Mouse (Mus musculus) cortical plate, adult 2 months (tissue): ENCODE data around the gene Kansl3. TPM values are rescaled to one million over a fixed set of nuclear protein-coding genes. Genes with fewer than 3 reads are reported as not detected.

Experiments
- H3K27ac ChIP-seq: fragments of 200-500 bp; 2 replicates; pipeline ENCODE4 v1.5.1; 2012; ENCODE audit warnings: low read length, control low read depth, inconsistent platforms; ENCODE audit not compliant: insufficient read depth
- H3K4me1 ChIP-seq: fragments of 200-500 bp; 2 replicates; pipeline ENCODE4 v1.6.1; 2011; ENCODE audit warnings: low read length; ENCODE audit not compliant: control insufficient read depth, insufficient read depth
- H3K4me3 ChIP-seq: fragments of 200-500 bp; 2 replicates; pipeline ENCODE4 v1.5.1; 2011; ENCODE audit warnings: mild to moderate bottlenecking, low read length, control low read depth; ENCODE audit not compliant: insufficient read depth
- CTCF ChIP-seq: fragments of 200-500 bp; IDR thresholded peaks from 2 replicates; pipeline ENCODE4 v1.5.1; 2011; ENCODE audit warnings: mild to moderate bottlenecking, control low read depth, low read length; ENCODE audit not compliant: insufficient read depth; ENCODE audit errors: extremely low read depth
- POLR2A ChIP-seq: fragments of 200-500 bp; IDR thresholded peaks from 2 replicates; pipeline ENCODE4 v1.6.1; 2011; ENCODE audit warnings: mild to moderate bottlenecking, low read length, control low read depth; ENCODE audit not compliant: insufficient read depth; ENCODE audit errors: extremely low read depth
- polyA plus RNA-seq: library from polyadenylated mRNA; depleted of rRNA; stranded (reverse); fragments of >200 nt; gene quantifications from 2 replicates; pipeline ENCODE4 v1.2.3, GENCODE M21; 2012; rRNA removed

Kansl3 gene
- polyA plus RNA-seq, 1 experiment: 63.6 TPM

GRCm38 (mm10) chr1:36298107-36298506 is 70.9 kb downstream of the Kansl3 start:
- peaks cover 2% of the 10 kb centered on the region; the same call in 1 of the 2 replicates for H3K4me1 ChIP-seq
- no peak overlapping the region for H3K4me3 ChIP-seq
- no peak overlapping the region for H3K27ac ChIP-seq
- TF ChIP-seq POLR2A: no peak

- no peak overlapping the region for H3K27ac ChIP-seq
- H3K4me3 ChIP-seq: no peak overlapping the region
- no peaks in the 10 kb centered on the region for H3K4me1 ChIP-seq
- no peak for TF ChIP-seq CTCF
- TF ChIP-seq POLR2A: no peak
Measured at GRCm38 (mm10) chr1:36296466-36297149, 72.4 kb downstream of the Kansl3 start.

GRCm38 (mm10) chr1:36294402-36294801 is 74.6 kb downstream of the Kansl3 start:
- TF ChIP-seq CTCF (no peak), POLR2A (no peak)
- H3K4me3 ChIP-seq: no peak overlapping the region
- no peaks in the 10 kb centered on the region for H3K4me1 ChIP-seq
- H3K27ac ChIP-seq: no peak overlapping the region

GRCm38 (mm10) chr1:36293470-36293869 is 75.5 kb downstream of the Kansl3 start:
- no peak for TF ChIP-seq CTCF
- TF ChIP-seq POLR2A: no peak
- no peak overlapping the region for H3K4me3 ChIP-seq

More at GRCm38 (mm10) chr1:36293470-36293869, 75.5 kb downstream of the Kansl3 start:
- no peaks in the 10 kb centered on the region for H3K4me1 ChIP-seq
- no peak overlapping the region for H3K27ac ChIP-seq

Other genes starting within 250 kb of the Kansl3 start
- gene Uggt1, start 124.5 kb downstream of the Kansl3 start, polyA plus RNA-seq: 25.1 TPM in 2 replicates
- gene Neurl3, start 94.5 kb downstream of the Kansl3 start, polyA plus RNA-seq: 0.94 and 1.1 TPM in 2 replicates
- gene Arid5a, start 61.4 kb downstream of the Kansl3 start, polyA plus RNA-seq: 9.5 and 11.3 TPM in 2 replicates
- 0.02 TPM in 1 of 2 replicates, not detected in the other for gene Fer1l5, start 3.1 kb upstream of the Kansl3 start, polyA plus RNA-seq
- 33.0 and 33.3 TPM in 2 replicates for gene Lman2l, start 76.1 kb upstream of the Kansl3 start, polyA plus RNA-seq
- gene Cnnm4, start 102.4 kb upstream of the Kansl3 start, polyA plus RNA-seq: 6.5 and 7.0 TPM in 2 replicates
- 26.0 and 26.6 TPM in 2 replicates for gene Cnnm3, start 142.7 kb upstream of the Kansl3 start, polyA plus RNA-seq
- 9.3 and 10.4 TPM in 2 replicates for gene Ankrd23, start 167.7 kb upstream of the Kansl3 start, polyA plus RNA-seq
- gene Gm42417, start 170.2 kb upstream of the Kansl3 start, polyA plus RNA-seq: 0.04 and 0.06 TPM in 2 replicates
- 19.2 and 20.0 TPM in 2 replicates for gene Ankrd39, start 178.3 kb upstream of the Kansl3 start, polyA plus RNA-seq
- 10.8 and 11.7 TPM in 2 replicates for gene Sema4c, start 189.2 kb upstream of the Kansl3 start, polyA plus RNA-seq